Mouse (Mus musculus) heart, embryonic 15.5 days (tissue): Measurements from ENCODE around the gene Gm2001. TPM values are rescaled to one million over a fixed set of nuclear protein-coding genes. Genes with fewer than 3 reads are reported as not detected.

Source experiments
- polyA plus RNA-seq: library from polyadenylated mRNA; unstranded; fragments of >200 nt; fragmentation: Nextera tagmentation; extraction: Ambion mirVana; gene quantifications from 2 replicates; pipeline ENCODE4 v1.2.1, GENCODE M21; 2015

Gm2001 gene
- polyA plus RNA-seq, 1 experiment from 2014 or later: not detected

Other genes starting within 250 kb of the Gm2001 start
- not detected in 2 replicates for gene Oog1, start 239.7 kb downstream of the Gm2001 start, polyA plus RNA-seq
- not detected in 2 replicates for gene Gm4027, start 223.5 kb downstream of the Gm2001 start, polyA plus RNA-seq
- gene Gm16381, start 197.7 kb downstream of the Gm2001 start, polyA plus RNA-seq: not detected in 2 replicates
- not detected in 2 replicates for gene Gm21319, start 66.6 kb downstream of the Gm2001 start, polyA plus RNA-seq
- not detected in 2 replicates for gene Gm21936, start 46.8 kb downstream of the Gm2001 start, polyA plus RNA-seq
- not detected in 2 replicates for gene BB287469, start 25.8 kb downstream of the Gm2001 start, polyA plus RNA-seq
- not detected in 2 replicates for gene Gm2016, start 31.7 kb upstream of the Gm2001 start, polyA plus RNA-seq
- gene Gm2022, start 53.0 kb upstream of the Gm2001 start, polyA plus RNA-seq: not detected in 2 replicates
- gene Gm2035, start 77.5 kb upstream of the Gm2001 start, polyA plus RNA-seq: not detected in 2 replicates
- not detected in 2 replicates for gene Gm2042, start 111.7 kb upstream of the Gm2001 start, polyA plus RNA-seq
- gene Gm2075, start 169.5 kb upstream of the Gm2001 start, polyA plus RNA-seq: not detected in 2 replicates
- gene Gm6803, start 176.4 kb upstream of the Gm2001 start, polyA plus RNA-seq: not detected in 2 replicates
- not detected in 2 replicates for gene Gm2056, start 184.7 kb upstream of the Gm2001 start, polyA plus RNA-seq
- not detected in 2 replicates for gene Gm16368, start 241.4 kb upstream of the Gm2001 start, polyA plus RNA-seq